Mouse (Mus musculus): ENCODE results near the gene Capzb.

Capzb gene

DNA sequence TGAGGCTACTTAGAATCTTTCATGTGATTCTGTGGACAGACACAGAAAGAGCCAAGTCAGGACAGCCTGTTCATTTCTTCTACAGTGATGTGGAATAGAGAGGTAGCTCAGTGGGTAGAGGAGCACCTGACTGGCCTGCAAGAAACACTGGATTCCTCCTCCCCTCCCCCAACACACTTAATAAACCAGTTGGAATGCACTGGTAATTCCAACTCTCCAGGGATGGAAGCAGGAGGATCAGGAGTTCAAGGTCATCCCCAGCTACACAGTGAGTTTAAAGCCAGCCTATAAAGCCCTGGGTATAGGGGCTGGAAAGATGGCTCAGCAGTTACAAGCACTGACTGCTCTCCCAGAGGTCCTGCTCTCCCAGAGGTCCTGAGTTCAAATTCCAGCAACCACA lies 10.2 kb upstream of the Capzb start:
- DNase-seq = no peak

GRCm38 (mm10) chr4:139185766-139186442 lies 6.8 kb upstream of the Capzb start:
- DNase-seq = no peak

DNA sequence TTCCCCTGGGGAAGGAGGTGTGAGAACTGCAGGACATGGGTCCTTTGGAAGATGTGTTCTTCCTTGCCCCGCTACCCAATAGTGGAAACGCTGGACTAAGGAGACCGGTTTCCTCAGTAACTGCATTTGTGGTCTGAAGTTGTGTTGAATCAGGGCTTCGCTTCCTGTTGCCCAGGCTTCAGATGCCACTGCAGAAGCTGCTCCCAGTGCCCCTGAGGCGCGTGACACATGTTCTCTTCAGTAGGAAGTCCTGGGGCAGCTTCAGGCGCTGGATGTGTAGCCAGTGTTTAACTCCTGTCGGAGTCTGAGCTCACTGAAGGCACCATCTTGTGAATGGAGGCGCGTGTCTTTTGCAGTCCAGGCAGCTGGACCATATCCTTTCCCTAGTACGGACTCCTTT lies 4.8 kb upstream of the Capzb start:
- no peak for DNase-seq

DNA sequence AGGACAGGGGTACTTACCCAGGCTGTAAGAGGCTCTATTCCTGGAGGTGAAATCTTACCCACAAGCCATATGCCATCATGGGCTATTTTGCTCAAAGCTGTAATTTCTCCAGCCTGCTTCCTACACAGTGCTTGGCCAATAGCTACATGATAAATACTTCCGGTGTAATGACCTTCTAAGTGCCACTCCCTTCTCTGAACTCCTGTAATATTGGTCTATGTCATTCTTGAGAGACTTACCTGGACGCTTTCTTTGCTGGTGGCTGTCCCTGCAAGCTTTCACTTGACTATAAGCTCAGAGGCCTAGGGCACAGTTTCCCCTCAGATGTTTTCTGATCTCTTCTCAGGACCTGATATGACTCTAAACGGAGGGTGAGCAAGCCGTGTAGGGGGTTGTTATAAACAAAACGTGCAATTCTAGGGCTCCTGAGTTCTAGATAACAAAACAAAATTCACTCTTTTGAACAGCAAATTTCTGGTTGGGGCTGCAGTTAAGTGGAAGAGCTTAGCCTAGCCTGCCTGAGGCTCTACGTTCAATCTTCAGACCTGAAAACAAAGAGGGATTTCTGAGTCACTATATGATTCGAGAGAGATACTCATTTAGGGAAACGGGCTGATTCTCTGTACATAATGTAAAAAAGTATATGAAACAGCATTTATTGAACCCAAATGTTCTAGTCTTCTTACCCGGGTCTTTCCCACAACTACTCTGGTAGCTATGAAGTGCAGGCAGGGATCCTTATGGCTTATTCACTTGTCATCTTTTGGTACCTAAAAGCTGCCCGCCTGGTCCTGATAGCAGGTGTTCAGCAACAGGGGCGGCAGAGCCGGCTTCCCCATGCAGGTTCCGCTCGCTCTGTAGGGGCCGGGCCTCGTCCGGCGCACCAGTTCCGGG lies 847 bp upstream of the Capzb start:
- no peak for DNase-seq

- DNase-seq = no peak
These were observed 736 bp downstream of the Capzb start for GRCm38 (mm10) chr4:139193176-139194093.

DNA sequence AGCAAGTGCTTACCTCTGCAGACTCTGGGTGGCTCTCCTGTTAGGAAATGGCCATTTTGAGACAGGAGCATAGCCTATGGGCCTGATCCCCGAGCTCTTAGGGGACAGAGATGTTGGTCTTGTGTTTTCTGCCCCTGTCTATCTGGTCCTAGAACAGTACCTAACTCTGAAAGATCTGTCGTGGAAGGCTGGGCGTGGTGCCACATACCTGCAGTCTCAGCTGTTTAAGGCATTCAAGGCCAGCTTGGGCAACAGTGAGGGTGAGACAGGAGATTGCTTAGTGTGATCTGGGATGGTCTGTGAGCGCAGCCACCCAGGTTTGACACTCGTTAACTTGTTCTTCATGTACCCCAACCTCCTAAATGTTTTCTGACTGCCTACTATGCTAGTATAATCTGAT lies 2.4 kb downstream of the Capzb start:
- DNase-seq = no peak

- no peak for DNase-seq
These were observed 3.8 kb downstream of the Capzb start for GRCm38 (mm10) chr4:139196464-139196863.

- no peak for DNase-seq
These were observed 4.2 kb downstream of the Capzb start for GRCm38 (mm10) chr4:139196949-139197348.

- no peak for DNase-seq
These were observed 4.8 kb downstream of the Capzb start for GRCm38 (mm10) chr4:139197453-139197852.

- DNase-seq = peak; percentile 76
These were observed 5.4 kb downstream of the Capzb start for GRCm38 (mm10) chr4:139198004-139198689.

DNA sequence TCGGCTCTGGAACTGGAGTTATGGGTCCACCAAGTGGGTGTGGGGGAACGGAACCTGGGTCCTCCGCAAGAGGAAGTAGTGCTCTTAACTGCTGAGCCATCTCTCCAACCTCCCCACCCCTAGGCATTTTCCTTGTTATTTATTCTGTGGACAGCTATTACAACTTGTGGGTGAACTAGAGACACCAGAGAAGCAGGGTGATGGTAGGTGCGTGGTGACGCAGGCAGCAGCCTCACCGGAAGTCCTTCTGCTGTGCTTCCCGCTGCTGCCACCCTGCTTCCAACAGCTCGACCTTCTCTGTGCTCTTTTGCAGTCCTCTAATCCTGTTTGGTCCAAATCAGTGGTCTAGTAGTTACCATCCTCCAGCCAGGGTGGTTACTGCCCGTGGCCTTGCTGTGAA lies 6.4 kb downstream of the Capzb start:
- no peak for DNase-seq

GRCm38 (mm10) chr4:139199703-139200340 lies 7.1 kb downstream of the Capzb start:
- no peak for DNase-seq

DNA sequence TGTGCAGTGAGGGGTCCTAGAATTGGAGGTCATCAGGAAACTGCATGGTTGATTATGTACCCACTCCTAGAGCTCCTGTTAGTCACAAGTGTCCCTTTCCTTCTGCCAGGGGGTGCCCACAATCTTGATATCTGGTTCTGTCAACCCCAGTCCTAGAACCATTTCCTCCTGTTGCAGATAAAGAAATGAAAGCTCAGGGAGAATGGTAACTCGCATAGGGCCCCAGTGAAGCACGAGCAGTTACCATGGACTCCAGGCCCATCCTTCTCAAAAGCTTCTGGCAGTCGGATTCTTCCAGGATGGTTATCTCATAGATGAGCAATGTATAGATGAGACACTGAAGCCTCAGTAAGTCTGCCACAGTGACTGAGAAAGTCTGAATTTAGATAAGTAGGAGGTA lies 8.2 kb downstream of the Capzb start:
- DNase-seq = no peak

DNA sequence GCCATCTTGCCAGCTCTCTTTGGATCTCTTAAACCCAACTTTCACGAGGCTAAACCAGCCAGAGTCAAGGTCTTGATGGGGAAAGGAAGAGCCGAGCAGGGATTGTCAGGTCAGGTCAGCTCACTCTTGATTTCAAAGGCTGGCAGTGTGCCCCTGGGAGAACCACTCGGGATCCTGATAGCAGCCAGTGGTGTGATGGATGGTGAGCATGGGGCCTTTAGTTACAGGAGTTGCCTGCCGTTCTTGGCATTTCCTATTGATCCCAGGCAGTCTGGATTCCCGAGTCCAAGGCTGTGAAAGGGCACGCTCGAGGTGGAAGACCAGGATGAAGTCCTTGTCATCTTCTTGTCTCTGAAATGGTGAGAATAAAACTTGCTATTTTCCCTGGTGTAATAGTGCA lies 9.9 kb downstream of the Capzb start:
- DNase-seq = no peak

- no peak for DNase-seq
These were observed 10.7 kb downstream of the Capzb start for GRCm38 (mm10) chr4:139203381-139203780.

GRCm38 (mm10) chr4:139205842-139206241 lies 13.1 kb downstream of the Capzb start:
- DNase-seq = no peak

DNA sequence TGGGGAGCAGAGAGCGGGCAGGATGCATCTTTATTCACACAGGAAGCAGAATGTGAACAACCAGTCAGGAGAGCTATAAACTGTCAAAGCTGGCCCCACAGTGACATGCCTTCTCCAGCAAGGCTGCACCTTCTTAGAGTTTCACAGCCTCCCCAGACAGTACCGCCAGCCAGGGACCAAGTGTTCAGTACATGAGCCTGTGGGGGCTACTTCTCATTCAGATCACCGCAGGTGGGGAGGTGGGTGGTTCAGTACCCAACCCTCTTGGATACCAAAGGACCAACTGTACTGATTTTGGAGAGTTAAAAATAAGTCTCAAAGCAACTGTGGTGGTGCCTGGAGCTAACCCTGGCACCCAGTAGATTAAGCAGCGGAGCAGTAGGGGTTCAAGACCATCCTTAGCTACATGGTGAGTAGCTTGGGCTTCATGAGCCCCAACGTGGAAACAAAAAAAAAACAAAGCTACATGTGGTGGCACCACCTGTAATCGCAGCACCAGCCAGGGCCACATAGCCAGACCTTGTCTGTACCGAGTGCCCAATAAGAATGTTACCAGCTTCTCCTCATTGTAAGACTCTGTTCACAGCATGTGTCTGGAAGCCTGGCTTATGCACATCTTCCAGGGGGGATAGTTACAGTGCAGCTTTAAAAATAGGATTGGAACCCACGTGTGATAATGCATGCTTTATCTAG lies 13.8 kb downstream of the Capzb start:
- no peak for DNase-seq

GRCm38 (mm10) chr4:139208236-139209129 lies 15.8 kb downstream of the Capzb start:
- no peak for DNase-seq

- DNase-seq = no peak
These were observed 16.6 kb downstream of the Capzb start for GRCm38 (mm10) chr4:139209130-139209840.

Data from kidney, adult 9 months (tissue).